Mouse (Mus musculus): ENCODE data around the gene Tmprss12.

DNA sequence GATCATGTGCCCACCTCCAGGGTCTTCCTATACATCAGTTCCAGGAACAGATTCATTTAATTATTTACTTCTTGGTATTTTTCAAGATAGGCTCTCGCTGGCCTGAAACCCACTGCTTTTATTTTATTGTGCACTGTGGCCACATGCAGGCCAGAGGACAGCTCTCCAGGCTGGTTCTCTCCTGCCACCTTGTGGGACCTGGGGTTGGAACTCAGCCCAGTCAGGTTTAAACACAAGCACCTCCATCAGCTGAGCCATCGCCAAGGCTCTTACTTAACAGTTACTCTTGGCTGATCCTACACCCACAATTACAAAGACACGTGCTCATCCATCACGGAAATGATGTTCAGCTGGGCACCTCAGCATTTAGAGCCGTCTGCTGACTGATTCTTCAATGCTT lies 40.5 kb downstream of the Tmprss12 start:
- peak; percentile 40 for TF ChIP-seq CTCF (conservative IDR thresholded peaks at IDR 0.05; ENCODE audit: low read length)
- TF ChIP-seq POU5F1 (IDR thresholded peaks at IDR 0.05; ENCODE audit: borderline replicate concordance, low read length), result no peak
